Mouse (Mus musculus) heart, adult 8-10 months (tissue): ENCODE measurements around the gene Inpp5d. TPM values are rescaled to one million over a fixed set of nuclear protein-coding genes. Genes with fewer than 3 reads are reported as not detected.
A peak's percentile ranks its signal among the peaks of the same experiment; 100 is the strongest.

Source experiments
- DNase-seq: peaks from one replicate; pipeline ENCODE4 v3.0.0; 2022; ENCODE audit warnings: low spot score
- total RNA-seq, 4 experiments: library from RNA; stranded (reverse); gene quantifications; 2 replicates each; pipeline ENCODE4 v1.2.4; 2022

The Inpp5d gene
- total RNA-seq = 10 to 100 TPM in 1 of 4 experiments, 1 to 10 TPM in 3; 8.8 to 12.5 (median 9.7) TPM

- peak; percentile 49 for DNase-seq
Measured at GRCm38 (mm10) chr1:87620211-87620668, at the start of gene Inpp5d. Gene Inpp5d, plus strand, starts transcription at chr1:87620312.

DNA sequence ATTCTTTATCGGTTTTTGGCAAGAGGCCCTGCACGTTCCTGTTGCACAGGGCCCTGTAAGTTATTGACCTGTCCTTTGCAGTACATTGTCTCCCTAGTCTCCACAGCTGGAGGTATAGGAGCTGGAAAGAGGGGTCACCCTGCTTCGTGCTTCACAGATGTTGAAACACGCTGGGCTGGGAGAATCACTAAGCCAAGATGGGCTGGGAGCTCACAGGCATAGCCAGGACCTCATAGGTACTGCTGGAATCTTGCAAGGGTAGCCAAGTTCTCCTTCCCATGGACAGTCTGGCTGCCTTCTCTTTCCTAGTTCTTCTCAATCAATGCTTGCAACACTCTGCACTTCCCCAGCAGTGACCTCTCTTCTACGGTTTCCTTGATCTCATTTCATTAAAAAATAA lies 46.9 kb upstream of the Inpp5d start:
- no peak for DNase-seq

- DNase-seq = no peak
Measured at GRCm38 (mm10) chr1:87573800-87574215, 46.3 kb upstream of the Inpp5d start, which contains the start of gene Ngef. Gene Ngef, minus strand, starts transcription at chr1:87573870.

- DNase-seq = no peak
Measured at GRCm38 (mm10) chr1:87574353-87574752, 45.8 kb upstream of the Inpp5d start.

GRCm38 (mm10) chr1:87574785-87575184 lies 45.3 kb upstream of the Inpp5d start:
- DNase-seq = peak; percentile 15

- no peak for DNase-seq
Measured at GRCm38 (mm10) chr1:87578965-87579364, 41.1 kb upstream of the Inpp5d start.

GRCm38 (mm10) chr1:87580824-87581223 lies 39.3 kb upstream of the Inpp5d start:
- DNase-seq = no peak

DNA sequence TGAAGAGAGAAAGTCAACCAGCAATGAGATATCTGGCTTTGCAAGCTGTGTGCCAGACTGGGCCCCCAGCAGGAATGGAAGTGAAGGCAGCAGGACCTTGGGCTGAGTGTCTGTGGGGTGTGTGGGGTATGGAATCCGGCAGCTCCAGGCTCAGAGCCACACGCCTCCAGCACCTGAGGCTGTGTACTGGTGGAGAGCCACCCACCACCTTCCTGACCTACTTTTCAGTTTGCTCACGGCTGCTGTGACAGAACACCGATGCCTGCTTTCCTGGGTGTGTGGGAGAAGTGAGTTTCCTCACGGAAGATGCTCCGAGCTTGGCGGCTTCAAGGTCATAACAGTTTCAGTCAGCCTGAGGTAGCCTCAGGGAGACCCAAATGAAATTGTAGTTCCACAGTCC lies 30.9 kb upstream of the Inpp5d start:
- no peak for DNase-seq

- DNase-seq = no peak
Measured at GRCm38 (mm10) chr1:87589980-87590379, 30.1 kb upstream of the Inpp5d start.

- no peak for DNase-seq
Measured at GRCm38 (mm10) chr1:87594261-87594660, 25.9 kb upstream of the Inpp5d start.

DNA sequence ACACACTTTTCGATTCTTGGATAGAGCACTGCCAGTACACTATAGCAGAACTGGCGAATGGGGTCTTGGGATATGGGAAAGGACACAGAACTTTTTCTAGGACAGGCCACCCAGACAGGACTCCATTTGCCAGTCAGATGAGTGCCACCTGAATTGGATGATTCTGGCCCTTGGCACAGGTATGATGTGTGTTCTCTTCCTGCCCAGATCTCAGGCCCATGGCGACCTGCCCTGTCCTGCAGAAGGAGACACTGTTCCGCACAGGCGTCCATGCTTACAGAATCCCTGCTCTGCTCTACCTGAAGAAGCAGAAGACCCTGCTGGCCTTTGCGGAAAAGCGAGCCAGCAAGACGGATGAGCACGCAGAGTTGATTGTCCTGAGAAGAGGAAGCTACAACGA lies 25.4 kb upstream of the Inpp5d start:
- DNase-seq = no peak

GRCm38 (mm10) chr1:87600533-87600932 lies 19.6 kb upstream of the Inpp5d start:
- DNase-seq = no peak

- DNase-seq = no peak
Measured at GRCm38 (mm10) chr1:87601801-87602200, 18.3 kb upstream of the Inpp5d start.

DNA sequence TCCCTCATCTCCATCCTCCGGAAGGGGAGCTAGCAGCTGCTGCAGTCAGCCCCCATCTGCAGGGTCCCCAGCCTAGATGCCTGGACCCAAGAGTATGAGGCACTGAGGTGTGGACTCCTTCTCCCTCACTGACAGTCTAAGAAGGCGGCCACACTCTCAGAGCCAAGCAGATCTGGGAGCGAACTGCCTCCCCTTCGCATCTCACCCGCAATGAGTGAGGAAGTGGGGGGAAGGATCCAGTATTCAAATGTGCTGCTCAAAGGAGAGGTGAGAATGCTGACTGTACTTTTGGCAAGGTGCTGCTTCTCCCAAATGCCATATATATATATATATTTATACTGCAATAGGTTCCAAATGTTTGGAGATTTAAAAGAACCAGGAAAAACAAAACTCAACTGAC lies 16.7 kb upstream of the Inpp5d start:
- DNase-seq = no peak

DNA sequence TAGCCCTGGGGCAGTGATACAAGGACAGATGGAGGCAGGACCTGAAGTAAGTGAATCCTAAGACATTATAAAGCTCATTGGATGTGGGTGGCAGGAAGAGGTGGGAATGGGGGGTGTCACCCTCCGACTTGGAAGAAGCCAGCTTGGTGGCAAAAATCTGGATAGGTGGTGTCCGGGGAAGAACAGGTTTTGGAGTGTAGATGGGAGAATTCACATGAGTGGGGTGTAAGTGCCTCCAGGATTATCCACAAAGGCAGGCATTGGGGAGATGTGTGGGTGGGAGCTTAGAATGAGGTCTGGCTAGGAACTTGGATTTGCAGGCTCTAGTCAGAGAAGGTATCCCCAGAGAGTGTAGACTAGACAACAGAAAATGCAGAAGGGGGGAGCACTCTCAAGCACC lies 14.8 kb upstream of the Inpp5d start:
- no peak for DNase-seq

DNA sequence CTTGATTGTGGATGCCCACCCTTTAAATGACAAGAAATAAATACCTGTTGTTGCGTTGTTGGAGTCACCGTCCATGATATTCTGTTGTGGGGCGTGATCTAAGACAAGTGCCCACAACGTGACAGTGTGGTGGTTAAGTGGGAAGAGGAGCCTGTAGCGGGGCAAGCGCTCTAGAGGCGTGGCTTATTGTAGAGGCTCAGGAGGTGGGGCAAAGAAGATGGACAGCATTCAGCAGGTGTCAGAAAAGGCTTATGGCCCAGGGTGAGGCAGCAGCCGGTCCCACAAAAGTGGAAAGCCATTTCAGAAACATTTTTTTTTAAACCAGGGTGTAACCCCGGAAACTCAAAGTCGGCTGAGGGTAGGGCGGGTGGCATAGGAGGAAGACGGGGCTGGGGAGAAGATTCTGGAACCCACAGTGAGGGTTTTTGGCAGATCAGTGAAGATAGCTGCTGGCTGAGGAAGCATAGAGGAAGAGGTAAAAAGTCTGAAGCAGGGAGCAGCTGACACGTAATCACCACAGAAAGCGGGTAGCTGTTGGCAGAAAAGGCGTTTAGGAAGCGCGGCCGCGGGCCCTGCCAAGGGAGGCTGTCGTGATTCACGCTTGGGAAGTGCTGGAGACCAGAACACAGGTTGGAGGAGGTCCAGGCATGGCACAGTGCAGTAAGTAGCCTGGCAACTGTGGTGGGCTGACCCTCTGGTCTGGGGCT lies 12.6 kb upstream of the Inpp5d start:
- DNase-seq = no peak

GRCm38 (mm10) chr1:87608416-87609046 lies 11.6 kb upstream of the Inpp5d start:
- no peak for DNase-seq

DNA sequence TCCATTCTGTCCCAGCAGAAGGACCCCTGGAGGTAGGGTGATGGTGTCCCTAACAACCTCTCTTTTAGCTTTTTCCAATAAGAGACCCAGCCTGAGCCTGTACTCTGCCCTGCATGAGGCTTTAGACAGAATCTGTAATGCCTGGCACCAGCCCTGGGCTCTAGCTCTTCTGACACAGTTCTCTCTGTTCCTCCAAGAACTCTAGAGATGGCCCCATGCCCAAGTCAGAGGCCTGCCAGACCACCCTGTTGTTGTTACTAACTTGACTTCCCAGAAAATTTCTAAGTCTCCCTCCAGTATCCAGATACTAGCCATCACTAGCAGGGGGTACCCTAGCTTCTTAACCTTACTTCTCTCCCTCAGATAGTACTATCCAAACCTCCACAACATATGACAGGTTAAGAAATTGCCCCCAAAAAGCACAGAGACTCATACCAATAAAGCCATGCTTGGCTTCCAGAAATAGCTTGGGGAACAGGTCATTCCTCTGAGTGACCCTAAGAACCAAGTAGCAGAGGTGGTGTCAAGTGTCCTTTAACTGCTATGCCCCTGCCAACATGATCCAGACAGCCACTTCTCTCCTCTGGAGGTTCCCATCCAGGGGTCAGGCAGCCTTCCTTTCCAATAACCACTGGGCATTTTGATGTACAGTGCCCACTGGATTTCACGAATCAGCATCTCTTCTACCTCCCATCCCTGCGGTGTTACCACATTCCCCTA lies 5.4 kb upstream of the Inpp5d start:
- DNase-seq = no peak

DNA sequence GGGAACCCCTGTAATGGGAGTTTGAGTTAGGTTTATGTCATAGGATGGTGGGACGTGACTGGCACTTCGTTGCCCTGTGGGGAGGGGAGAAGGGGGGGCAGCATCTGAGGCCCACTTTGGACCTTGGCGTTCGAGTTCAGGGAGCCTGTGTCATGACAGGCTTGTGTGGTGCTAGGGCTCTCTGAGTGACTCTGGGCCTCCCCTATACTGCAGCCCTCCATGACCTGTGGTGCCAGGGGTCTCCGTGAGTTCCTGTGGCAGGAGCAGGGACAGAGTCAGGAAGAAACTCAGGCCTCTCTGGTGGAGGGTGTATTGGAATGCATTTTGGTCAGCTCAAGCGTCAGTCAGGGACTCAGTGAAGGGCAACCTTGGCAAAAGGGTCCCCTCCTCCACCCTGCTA lies 581 bp downstream of the Inpp5d start:
- no peak for DNase-seq

GRCm38 (mm10) chr1:87621146-87621857 lies 1.2 kb downstream of the Inpp5d start:
- no peak for DNase-seq

GRCm38 (mm10) chr1:87621858-87622279 lies 1.8 kb downstream of the Inpp5d start:
- DNase-seq = no peak
